Mouse (Mus musculus): ENCODE measurements around the gene Fabp2. TPM values are rescaled to one million over a fixed set of nuclear protein-coding genes. Genes with fewer than 3 reads are reported as not detected.

Fabp2 gene
- polyA plus RNA-seq (2014; fragmentation: Nextera tagmentation; extraction: Ambion mirVana), result not detected in 2 replicates

DNA sequence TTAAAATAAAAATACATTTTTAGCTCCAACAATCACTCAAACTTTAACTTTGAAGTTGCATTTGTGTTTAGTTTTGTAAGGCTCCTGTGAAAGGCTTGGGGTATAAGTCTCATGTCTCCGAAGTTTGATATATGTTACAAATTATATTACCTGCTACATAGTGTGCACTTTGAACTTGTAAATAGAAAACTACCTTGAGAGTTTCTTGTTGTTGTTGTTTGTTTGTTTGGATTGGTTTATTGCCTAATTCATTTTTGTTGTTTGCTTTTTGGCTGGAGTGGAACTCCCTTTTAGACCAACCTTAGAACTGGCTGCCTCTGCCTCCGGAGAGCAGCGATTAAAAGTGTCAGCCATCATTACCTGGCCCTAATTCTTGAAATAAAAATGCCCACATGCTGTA, at the start of gene Fabp2:
Fabp2 (plus strand) TSS at position 301 of the 400 bp plus-strand sequence.
- ATAC-seq (ENCODE audit: insufficient read depth, low FRiP score, low TSS enrichment) (no peak), DNase-seq (ENCODE audit: low spot score) (no peak)
- Histone ChIP-seq H3K27me3 (ENCODE audit: control insufficient read depth, insufficient read depth, low read length) (no peaks in the 10 kb centered on the region), H3K27ac (ENCODE audit: low read depth, low read length) (no peak within 1 kb of the TSS), H3K36me3 (ENCODE audit: control insufficient read depth, insufficient read depth, low read length) (no peaks in the 10 kb centered on the region), H3K9me3 (ENCODE audit: control insufficient read depth, low read length) (no peaks in the 10 kb centered on the region), H3K9ac (ENCODE audit: low read length) (no peak within 1 kb of the TSS), H3K4me1 (ENCODE audit: control insufficient read depth, insufficient read depth, low read length) (no peaks in the 10 kb centered on the region), H3K4me3 (ENCODE audit: low read depth, low read length) (no peak within 1 kb of the TSS), H3K4me2 (ENCODE audit: low read depth) (no peak within 1 kb of the TSS)
- 94% methylated on average over 3 of the region's 3 CpGs for WGBS

DNA sequence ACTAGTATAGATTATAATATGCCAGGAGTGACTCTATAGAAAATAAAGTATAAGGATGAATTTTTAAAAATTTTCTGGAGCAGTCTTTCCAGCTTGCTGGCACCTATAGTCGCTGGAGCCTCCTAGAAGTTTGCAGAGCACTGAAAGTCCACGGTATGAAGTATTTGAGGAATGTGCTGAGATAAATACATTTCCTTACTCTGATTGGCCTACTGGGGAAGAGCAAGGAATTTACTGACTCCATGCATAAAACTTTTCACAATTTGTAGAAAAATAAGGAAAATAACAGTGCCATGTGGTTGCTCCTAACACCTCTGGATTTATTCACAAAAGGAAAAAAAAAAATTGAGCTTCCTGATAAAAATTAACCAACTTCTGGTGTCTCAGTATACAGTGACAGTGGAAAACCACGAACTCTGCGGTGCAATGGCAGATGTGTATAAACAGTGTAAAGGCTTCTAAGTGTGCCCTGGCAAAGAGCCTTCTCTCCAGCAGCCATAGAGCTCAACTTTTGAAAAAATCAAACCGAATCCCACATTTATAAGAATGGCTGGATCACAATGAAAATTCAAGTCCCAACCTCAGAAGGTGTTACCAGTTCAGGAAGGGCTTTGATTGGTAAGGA, 46.4 kb upstream of the Fabp2 start:
- WGBS, result 83% methylated on average over 5 of the region's 5 CpGs
- Histone ChIP-seq H3K27me3 (ENCODE audit: control insufficient read depth, insufficient read depth, low read length) (no peaks in the 10 kb centered on the region), H3K27ac (ENCODE audit: low read depth, low read length) (no peak overlapping the region), H3K9me3 (ENCODE audit: control insufficient read depth, low read length) (no peaks in the 10 kb centered on the region), H3K9ac (ENCODE audit: low read length) (no peak overlapping the region), H3K36me3 (ENCODE audit: control insufficient read depth, insufficient read depth, low read length) (no peaks in the 10 kb centered on the region), H3K4me1 (ENCODE audit: control insufficient read depth, insufficient read depth, low read length) (no peaks in the 10 kb centered on the region), H3K4me3 (ENCODE audit: low read depth, low read length) (no peak overlapping the region), H3K4me2 (ENCODE audit: low read depth) (no peak overlapping the region)
- DNase-seq (ENCODE audit: low spot score) (no peak), ATAC-seq (ENCODE audit: insufficient read depth, low FRiP score, low TSS enrichment) (no peak)

DNA sequence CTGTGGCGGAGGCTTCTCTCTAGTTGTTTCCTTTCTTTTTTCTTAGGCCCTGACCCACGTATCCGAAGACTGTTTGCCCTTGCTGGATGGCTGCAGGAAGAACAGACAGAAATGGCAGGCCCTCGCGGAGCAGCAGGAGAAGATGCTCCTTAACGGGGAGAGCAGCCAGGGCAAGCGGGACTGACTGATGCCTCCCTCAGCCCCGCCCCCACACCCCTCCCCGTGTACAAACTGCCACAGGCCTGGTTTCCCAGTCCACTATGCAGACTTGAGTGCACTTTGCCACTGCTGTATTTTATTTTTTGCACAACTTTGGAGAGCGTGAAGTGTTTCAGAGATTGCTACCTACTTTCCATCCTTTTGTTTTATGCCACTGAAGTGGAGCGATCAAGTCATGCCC, 39.7 kb upstream of the Fabp2 start:
- WGBS, result 55% methylated on average over 11 of the region's 11 CpGs
- H3K27me3 ChIP-seq (ENCODE audit: control insufficient read depth, insufficient read depth, low read length), result no peaks in the 10 kb centered on the region
- H3K4me1 ChIP-seq (ENCODE audit: control insufficient read depth, insufficient read depth, low read length), result no peaks in the 10 kb centered on the region
- no peak for DNase-seq (ENCODE audit: low spot score)
- no peak overlapping the region for H3K9ac ChIP-seq (ENCODE audit: low read length)
- ATAC-seq (ENCODE audit: insufficient read depth, low FRiP score, low TSS enrichment), result no peak
- no peak overlapping the region for H3K4me3 ChIP-seq (ENCODE audit: low read depth, low read length)
- no peaks in the 10 kb centered on the region for H3K9me3 ChIP-seq (ENCODE audit: control insufficient read depth, low read length)
- H3K36me3 ChIP-seq (ENCODE audit: control insufficient read depth, insufficient read depth, low read length), result no peaks in the 10 kb centered on the region
- no peak overlapping the region for H3K27ac ChIP-seq (ENCODE audit: low read depth, low read length)
- no peak overlapping the region for H3K4me2 ChIP-seq (ENCODE audit: low read depth)

DNA sequence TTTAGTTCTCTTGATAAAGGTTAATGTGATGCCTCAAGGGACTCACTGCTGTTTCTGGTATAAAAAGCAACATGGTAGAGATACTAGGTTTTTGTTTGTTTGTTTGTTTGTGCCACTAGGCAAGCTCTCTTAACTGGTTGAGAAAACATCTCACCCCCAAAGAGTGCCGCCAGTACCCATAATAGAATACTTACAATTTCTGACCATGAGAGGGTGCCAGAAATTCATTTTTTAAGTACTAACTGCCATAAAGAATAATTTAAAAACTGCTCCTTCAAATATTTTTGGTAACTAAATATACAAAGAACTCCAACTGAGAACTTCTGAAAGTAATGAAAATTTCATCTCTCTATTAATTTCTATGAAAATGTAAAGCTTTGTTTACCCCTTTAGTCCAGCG, 35.0 kb upstream of the Fabp2 start:
- Histone ChIP-seq H3K9ac (ENCODE audit: low read length) (no peak overlapping the region), H3K27ac (ENCODE audit: low read depth, low read length) (no peak overlapping the region), H3K4me2 (ENCODE audit: low read depth) (no peak overlapping the region), H3K27me3 (ENCODE audit: control insufficient read depth, insufficient read depth, low read length) (no peaks in the 10 kb centered on the region), H3K4me1 (ENCODE audit: control insufficient read depth, insufficient read depth, low read length) (no peaks in the 10 kb centered on the region), H3K4me3 (ENCODE audit: low read depth, low read length) (no peak overlapping the region), H3K9me3 (ENCODE audit: control insufficient read depth, low read length) (no peaks in the 10 kb centered on the region), H3K36me3 (ENCODE audit: control insufficient read depth, insufficient read depth, low read length) (no peaks in the 10 kb centered on the region)
- WGBS, result 87% methylated on average over 2 of the region's 2 CpGs
- ATAC-seq (ENCODE audit: insufficient read depth, low FRiP score, low TSS enrichment), result no peak
- no peak for DNase-seq (ENCODE audit: low spot score)

DNA sequence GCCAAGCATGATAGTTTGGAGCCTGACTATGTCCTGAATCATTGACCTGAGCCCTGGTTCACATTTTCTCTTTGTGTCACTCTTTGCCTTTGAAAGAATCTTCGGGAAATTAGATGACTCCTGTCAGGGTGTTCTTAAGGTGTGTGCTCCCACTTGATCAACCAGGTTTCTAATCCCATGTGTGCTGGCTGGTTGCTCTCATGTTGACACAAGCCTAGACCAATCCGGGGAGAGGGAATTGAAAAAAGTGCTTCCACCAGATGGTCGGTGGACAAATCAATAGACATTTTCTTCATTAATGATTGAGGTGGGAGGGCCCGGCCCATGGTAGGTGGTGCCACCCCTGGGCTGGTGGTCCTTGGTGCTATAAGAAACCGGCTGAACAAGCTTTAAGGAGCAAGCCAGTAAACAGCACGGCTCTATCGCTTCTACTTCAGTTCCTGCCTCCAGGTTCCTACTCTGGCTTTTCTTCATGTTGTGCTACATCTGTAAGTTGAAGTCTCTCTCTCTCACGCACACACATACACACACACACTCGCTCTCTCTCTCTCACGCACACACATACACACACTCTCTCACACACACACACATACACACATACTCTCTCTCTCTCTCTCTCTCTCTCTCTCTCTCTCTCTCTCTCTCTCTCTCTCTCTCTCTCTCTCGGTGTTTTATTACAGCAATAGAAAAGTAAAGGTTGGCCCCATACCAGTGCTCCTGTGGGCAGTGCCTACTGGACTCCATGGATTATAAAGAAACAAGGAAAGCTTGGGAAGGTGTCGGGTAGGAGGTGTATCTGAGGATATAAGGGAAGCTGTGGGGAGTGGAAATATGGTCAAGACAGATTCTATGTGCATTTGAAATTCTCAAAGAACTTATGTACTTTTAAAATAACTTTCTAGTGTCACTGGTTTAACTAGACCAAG, 34.0 kb upstream of the Fabp2 start:
- Histone ChIP-seq H3K4me1 (ENCODE audit: control insufficient read depth, insufficient read depth, low read length) (no peaks in the 10 kb centered on the region), H3K9me3 (ENCODE audit: control insufficient read depth, low read length) (no peaks in the 10 kb centered on the region), H3K36me3 (ENCODE audit: control insufficient read depth, insufficient read depth, low read length) (no peaks in the 10 kb centered on the region), H3K27ac (ENCODE audit: low read depth, low read length) (no peak overlapping the region), H3K9ac (ENCODE audit: low read length) (no peak overlapping the region), H3K4me3 (ENCODE audit: low read depth, low read length) (no peak overlapping the region), H3K27me3 (ENCODE audit: control insufficient read depth, insufficient read depth, low read length) (no peaks in the 10 kb centered on the region), H3K4me2 (ENCODE audit: low read depth) (no peak overlapping the region)
- 88% methylated on average over 12 of the region's 12 CpGs for WGBS
- no peak for DNase-seq (ENCODE audit: low spot score)
- ATAC-seq (ENCODE audit: insufficient read depth, low FRiP score, low TSS enrichment), result no peak

DNA sequence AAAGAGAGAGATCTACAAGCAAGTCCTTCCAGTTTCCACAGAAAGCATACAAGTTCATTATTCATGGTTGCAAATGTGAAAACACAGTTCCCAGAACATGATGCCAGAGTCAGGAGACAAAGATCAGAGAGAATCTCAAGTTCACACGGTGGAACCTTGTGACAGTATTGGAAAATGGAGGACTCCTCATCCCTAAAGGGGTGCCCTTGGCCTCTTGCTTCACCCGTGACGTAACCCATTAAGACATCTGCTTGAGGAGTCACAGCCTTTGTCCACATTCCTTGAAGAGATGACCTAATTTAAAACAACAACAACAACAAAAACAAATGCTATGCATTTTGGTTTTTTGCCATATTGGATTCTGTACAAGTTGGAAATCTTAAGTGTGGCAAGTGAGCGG, 29.8 kb upstream of the Fabp2 start:
- H3K36me3 ChIP-seq (ENCODE audit: control insufficient read depth, insufficient read depth, low read length), result no peaks in the 10 kb centered on the region
- no peaks in the 10 kb centered on the region for H3K9me3 ChIP-seq (ENCODE audit: control insufficient read depth, low read length)
- ATAC-seq (ENCODE audit: insufficient read depth, low FRiP score, low TSS enrichment) (no peak), DNase-seq (ENCODE audit: low spot score) (no peak)
- H3K4me3 ChIP-seq (ENCODE audit: low read depth, low read length), result no peak overlapping the region
- no peak overlapping the region for H3K27ac ChIP-seq (ENCODE audit: low read depth, low read length)
- no peak overlapping the region for H3K4me2 ChIP-seq (ENCODE audit: low read depth)
- no peak overlapping the region for H3K9ac ChIP-seq (ENCODE audit: low read length)
- H3K4me1 ChIP-seq (ENCODE audit: control insufficient read depth, insufficient read depth, low read length), result no peaks in the 10 kb centered on the region
- WGBS, result 86% methylated on average over 4 of the region's 4 CpGs
- no peaks in the 10 kb centered on the region for H3K27me3 ChIP-seq (ENCODE audit: control insufficient read depth, insufficient read depth, low read length)

DNA sequence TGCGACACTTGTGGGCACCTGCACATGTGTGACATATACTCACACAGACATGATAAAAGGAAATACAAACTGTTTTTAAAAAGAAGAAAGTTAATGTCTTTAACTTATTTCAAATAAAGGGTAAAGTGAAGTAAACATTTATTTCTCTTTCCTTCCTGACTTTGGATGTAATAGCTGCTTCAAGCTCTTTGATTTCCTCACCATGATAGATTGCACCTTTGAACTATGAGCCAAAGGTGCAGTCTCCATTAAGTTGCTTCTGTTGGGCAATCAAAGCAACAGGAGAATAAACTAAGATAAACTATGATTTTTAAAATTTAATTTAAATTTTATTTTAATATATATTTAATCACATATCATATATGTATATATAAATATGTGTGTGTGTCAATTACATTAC, 26.6 kb upstream of the Fabp2 start:
- WGBS, result 100% methylated on average over 1 of the region's 1 CpGs
- ATAC-seq (ENCODE audit: insufficient read depth, low FRiP score, low TSS enrichment), result no peak
- Histone ChIP-seq H3K9ac (ENCODE audit: low read length) (no peak overlapping the region), H3K27me3 (ENCODE audit: control insufficient read depth, insufficient read depth, low read length) (no peaks in the 10 kb centered on the region), H3K27ac (ENCODE audit: low read depth, low read length) (no peak overlapping the region), H3K9me3 (ENCODE audit: control insufficient read depth, low read length) (no peaks in the 10 kb centered on the region), H3K4me2 (ENCODE audit: low read depth) (no peak overlapping the region), H3K4me3 (ENCODE audit: low read depth, low read length) (no peak overlapping the region), H3K36me3 (ENCODE audit: control insufficient read depth, insufficient read depth, low read length) (no peaks in the 10 kb centered on the region), H3K4me1 (ENCODE audit: control insufficient read depth, insufficient read depth, low read length) (no peaks in the 10 kb centered on the region)
- no peak for DNase-seq (ENCODE audit: low spot score)

DNA sequence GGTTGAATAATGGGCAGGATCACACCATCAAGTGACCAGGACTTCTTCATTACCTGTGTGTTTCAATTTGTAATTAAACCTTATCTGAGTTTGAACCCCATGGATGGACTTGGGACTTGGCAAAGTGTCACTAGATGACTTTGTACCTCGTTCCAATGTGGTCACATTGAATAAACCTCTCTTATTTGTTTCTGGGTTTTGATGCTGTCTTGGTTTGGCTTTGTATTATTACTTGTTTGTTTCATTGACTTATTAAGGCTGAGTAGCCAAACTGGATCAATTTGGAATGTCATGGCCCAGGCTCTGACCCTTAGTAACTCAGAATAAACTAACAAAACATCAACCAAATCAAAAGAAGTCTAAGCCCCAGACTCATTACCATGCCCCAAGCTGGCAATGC, 23.3 kb upstream of the Fabp2 start:
- Histone ChIP-seq H3K27ac (ENCODE audit: low read depth, low read length) (no peak overlapping the region), H3K4me3 (ENCODE audit: low read depth, low read length) (no peak overlapping the region), H3K36me3 (ENCODE audit: control insufficient read depth, insufficient read depth, low read length) (no peaks in the 10 kb centered on the region), H3K4me1 (ENCODE audit: control insufficient read depth, insufficient read depth, low read length) (no peaks in the 10 kb centered on the region), H3K4me2 (ENCODE audit: low read depth) (no peak overlapping the region), H3K27me3 (ENCODE audit: control insufficient read depth, insufficient read depth, low read length) (no peaks in the 10 kb centered on the region), H3K9ac (ENCODE audit: low read length) (no peak overlapping the region), H3K9me3 (ENCODE audit: control insufficient read depth, low read length) (no peaks in the 10 kb centered on the region)
- 79% methylated on average over 1 of the region's 1 CpGs for WGBS
- no peak for ATAC-seq (ENCODE audit: insufficient read depth, low FRiP score, low TSS enrichment)
- DNase-seq (ENCODE audit: low spot score), result no peak

DNA sequence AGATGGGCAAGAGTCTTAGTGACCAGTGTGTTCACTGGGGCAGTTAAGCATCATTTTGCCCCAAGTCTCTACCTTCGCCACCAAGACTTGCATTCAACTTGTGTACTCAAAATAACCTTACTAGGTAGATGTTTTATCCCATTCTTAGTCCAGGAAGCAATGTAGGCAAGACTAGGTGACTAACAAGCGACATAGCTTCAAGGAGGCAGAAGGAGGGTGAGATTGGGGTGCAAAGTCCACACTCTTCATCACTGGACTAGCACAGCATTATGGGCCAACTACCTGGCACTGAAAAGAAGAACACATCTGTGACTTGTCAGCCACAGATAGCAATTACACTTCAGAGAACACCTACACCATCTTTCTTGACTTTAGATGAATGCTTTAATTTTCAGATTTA, 18.0 kb upstream of the Fabp2 start:
- H3K27ac ChIP-seq (ENCODE audit: low read depth, low read length), result no peak overlapping the region
- DNase-seq (ENCODE audit: low spot score) (no peak), ATAC-seq (ENCODE audit: insufficient read depth, low FRiP score, low TSS enrichment) (no peak)
- H3K9me3 ChIP-seq (ENCODE audit: control insufficient read depth, low read length), result no peaks in the 10 kb centered on the region
- H3K4me2 ChIP-seq (ENCODE audit: low read depth), result no peak overlapping the region
- 84% methylated on average over 2 of the region's 2 CpGs for WGBS
- H3K9ac ChIP-seq (ENCODE audit: low read length), result no peak overlapping the region
- no peaks in the 10 kb centered on the region for H3K4me1 ChIP-seq (ENCODE audit: control insufficient read depth, insufficient read depth, low read length)
- no peaks in the 10 kb centered on the region for H3K36me3 ChIP-seq (ENCODE audit: control insufficient read depth, insufficient read depth, low read length)
- no peaks in the 10 kb centered on the region for H3K27me3 ChIP-seq (ENCODE audit: control insufficient read depth, insufficient read depth, low read length)
- H3K4me3 ChIP-seq (ENCODE audit: low read depth, low read length), result no peak overlapping the region
